Mouse (Mus musculus): ENCODE measurements at regions not wholly inside any gene's neighbourhood (a gene's known extent, or its start where the extent isn't known, plus 50 kb on each side); places are given as distances from the start of the nearest gene placed in this dataset.

DNA sequence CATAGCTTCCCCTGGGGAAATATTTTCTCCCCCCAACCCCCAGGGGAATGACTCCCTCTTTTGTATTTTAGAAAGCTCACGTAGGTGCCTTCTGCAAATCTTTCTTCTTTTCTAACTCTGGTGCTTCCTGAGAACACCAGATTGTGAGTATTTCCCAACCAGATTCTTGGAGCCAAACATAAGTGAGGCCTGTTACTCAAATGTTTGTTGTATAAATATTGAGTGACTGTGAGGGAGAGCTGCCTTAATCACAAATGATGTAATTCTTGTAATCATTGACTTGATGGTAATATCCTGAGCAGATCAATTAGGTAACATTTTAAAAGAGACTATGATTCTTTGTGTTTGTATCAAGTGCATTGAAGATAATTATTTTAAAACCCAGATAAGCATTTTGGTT, 137.1 kb upstream of the Marcks start:
- peak; percentile 36; the same call in 1 of the 2 replicates for ATAC-seq (ENCODE audit: insufficient read depth)

DNA sequence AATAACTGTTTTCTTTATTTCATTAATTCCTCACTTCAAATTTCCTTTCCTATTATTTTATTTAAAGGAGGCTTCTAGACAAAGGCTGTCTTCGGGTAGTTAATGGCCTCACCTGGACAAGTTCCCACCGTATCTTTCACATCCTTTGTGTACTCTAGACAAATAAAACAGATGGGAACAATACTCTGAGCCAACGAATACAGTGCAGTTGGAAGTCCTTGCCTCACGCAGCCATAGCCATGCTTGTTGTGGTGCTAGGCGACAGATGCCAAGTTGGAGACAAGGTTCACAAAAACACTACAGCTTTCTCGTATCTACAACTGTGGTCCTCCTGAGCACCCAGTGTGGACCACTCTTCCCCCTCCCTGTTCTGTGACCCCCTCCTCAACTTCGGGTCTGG, 136.6 kb upstream of the Marcks start:
- H3K27ac ChIP-seq, result no peak overlapping the region
- 59% methylated on average over 7 of the region's 7 CpGs for WGBS (ENCODE audit: insufficient replicate concordance)
- ATAC-seq (ENCODE audit: insufficient read depth), result no peak

More for the DNA sequence above, 137.1 kb upstream of the Marcks start:
- no peak overlapping the region for H3K9ac ChIP-seq (replicated peaks)
- no peak for TF ChIP-seq EP300 (IDR thresholded peaks at IDR 0.05; ENCODE audit: low read depth)
- no peak for TF ChIP-seq CTCF (IDR thresholded peaks at IDR 0.05; ENCODE audit: low read depth)
- no peaks in the 10 kb centered on the region for H3K36me3 ChIP-seq (replicated peaks; ENCODE audit: control insufficient read depth, insufficient read depth, low read depth)
- H3K4me2 ChIP-seq (ENCODE audit: low read depth), result no peak overlapping the region
- no peak overlapping the region for H3K27ac ChIP-seq
- DNase-seq (ENCODE audit: low read depth in 3 of 3, low spot score in 3 of 3), result no peak
- H3K9me3 ChIP-seq (ENCODE audit: control insufficient read depth, low read length), result no peaks in the 10 kb centered on the region
- H3K4me3 ChIP-seq (ENCODE audit: insufficient read depth in 1 of 2, low read depth in 2 of 2, low read length in 2 of 2), result no peak overlapping the region
- whole genome bisulfite sequencing (ENCODE audit: insufficient replicate concordance), result 61% methylated on average over 1 of the region's 1 CpGs
- H3K4me1 ChIP-seq (replicated peaks; ENCODE audit: control insufficient read depth in 2 of 2, insufficient read depth in 2 of 2, low read length in 1 of 2), result peaks cover 6 to 18% of the 10 kb centered on the region in 2 experiments
- H3K27me3 ChIP-seq (ENCODE audit: control insufficient read depth, insufficient read depth, low read length), result no peaks in the 10 kb centered on the region

DNA sequence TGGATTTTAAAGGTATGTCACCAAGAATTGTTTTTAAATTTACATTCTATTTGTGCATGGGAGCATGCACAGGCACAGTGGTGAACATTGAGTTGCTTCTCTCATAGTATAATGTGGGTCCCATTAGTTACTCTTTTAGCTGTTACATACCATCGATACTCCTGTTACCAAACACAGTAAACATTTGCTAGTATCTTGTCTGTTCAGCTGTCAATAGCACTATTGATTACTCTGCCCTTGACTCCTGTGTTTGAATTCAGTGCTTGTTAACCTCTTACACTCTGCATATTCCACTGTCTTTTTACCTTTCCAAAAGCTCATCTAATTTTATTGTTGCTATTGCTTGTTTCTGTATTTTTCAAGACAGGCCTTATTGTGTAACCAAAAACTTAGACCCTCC, 133.2 kb upstream of the Marcks start:
- WGBS (ENCODE audit: insufficient replicate concordance), result 55% methylated on average over 1 of the region's 1 CpGs
- Histone ChIP-seq H3K9ac (replicated peaks) (no peak overlapping the region), H3K9me3 (ENCODE audit: control insufficient read depth, low read length) (no peaks in the 10 kb centered on the region), H3K4me1 (replicated peaks; ENCODE audit: control insufficient read depth in 2 of 2, insufficient read depth in 2 of 2, low read length in 1 of 2) (peaks cover 0 to 6% of the 10 kb centered on the region in 2 experiments; a peak in 2 of 4 replicates), H3K4me2 (ENCODE audit: low read depth) (no peak overlapping the region), H3K36me3 (replicated peaks; ENCODE audit: control insufficient read depth, insufficient read depth, low read depth) (no peaks in the 10 kb centered on the region), H3K27me3 (ENCODE audit: control insufficient read depth, insufficient read depth, low read length) (no peaks in the 10 kb centered on the region), H3K27ac (no peak overlapping the region), H3K4me3 (ENCODE audit: insufficient read depth in 1 of 2, low read depth in 2 of 2, low read length in 2 of 2) (no peak overlapping the region)
- DNase-seq (ENCODE audit: low read depth in 3 of 3, low spot score in 3 of 3) (no peak), ATAC-seq (ENCODE audit: insufficient read depth) (peak; percentile 36; the same call in 1 of the 2 replicates)
- no peak for TF ChIP-seq EP300 (IDR thresholded peaks at IDR 0.05; ENCODE audit: low read depth)
- TF ChIP-seq CTCF (IDR thresholded peaks at IDR 0.05; ENCODE audit: low read depth), result no peak

More for the DNA sequence above, 136.6 kb upstream of the Marcks start:
- TF ChIP-seq CTCF (IDR thresholded peaks at IDR 0.05; ENCODE audit: low read depth), result no peak
- TF ChIP-seq EP300 (IDR thresholded peaks at IDR 0.05; ENCODE audit: low read depth), result no peak
- no peak for DNase-seq (ENCODE audit: low read depth in 3 of 3, low spot score in 3 of 3)
- Histone ChIP-seq H3K36me3 (replicated peaks; ENCODE audit: control insufficient read depth, insufficient read depth, low read depth) (no peaks in the 10 kb centered on the region), H3K9ac (replicated peaks) (no peak overlapping the region), H3K4me3 (ENCODE audit: insufficient read depth in 1 of 2, low read depth in 2 of 2, low read length in 2 of 2) (no peak overlapping the region), H3K9me3 (ENCODE audit: control insufficient read depth, low read length) (no peaks in the 10 kb centered on the region), H3K4me2 (ENCODE audit: low read depth) (no peak overlapping the region), H3K4me1 (replicated peaks; ENCODE audit: control insufficient read depth in 2 of 2, insufficient read depth in 2 of 2, low read length in 1 of 2) (peaks cover 6 to 16% of the 10 kb centered on the region in 2 experiments), H3K27me3 (ENCODE audit: control insufficient read depth, insufficient read depth, low read length) (no peaks in the 10 kb centered on the region)

- no peak overlapping the region for H3K4me2 ChIP-seq (ENCODE audit: low read depth)
- WGBS (ENCODE audit: insufficient replicate concordance), result 73% methylated on average over 10 of the region's 10 CpGs
- DNase-seq (ENCODE audit: low read depth in 3 of 3, low spot score in 3 of 3) (no peak), ATAC-seq (ENCODE audit: insufficient read depth) (no peak)
- H3K4me3 ChIP-seq (ENCODE audit: insufficient read depth in 1 of 2, low read depth in 2 of 2, low read length in 2 of 2), result no peak overlapping the region
- H3K4me1 ChIP-seq (replicated peaks; ENCODE audit: control insufficient read depth in 2 of 2, insufficient read depth in 2 of 2, low read length in 1 of 2), result peaks cover 0 to 6% of the 10 kb centered on the region in 2 experiments; a peak in 1 of 4 replicates
- no peak for TF ChIP-seq CTCF (IDR thresholded peaks at IDR 0.05; ENCODE audit: low read depth)
- TF ChIP-seq EP300 (IDR thresholded peaks at IDR 0.05; ENCODE audit: low read depth), result no peak
- H3K36me3 ChIP-seq (replicated peaks; ENCODE audit: control insufficient read depth, insufficient read depth, low read depth), result no peaks in the 10 kb centered on the region
- H3K27me3 ChIP-seq (ENCODE audit: control insufficient read depth, insufficient read depth, low read length), result no peaks in the 10 kb centered on the region
- no peak overlapping the region for H3K27ac ChIP-seq
- H3K9me3 ChIP-seq (ENCODE audit: control insufficient read depth, low read length), result no peaks in the 10 kb centered on the region
- no peak overlapping the region for H3K9ac ChIP-seq (replicated peaks)
These were observed 131.7 kb upstream of the Marcks start for GRCm38 (mm10) chr10:37270236-37271000.

GRCm38 (mm10) chr10:37266909-37267308, 128.2 kb upstream of the Marcks start:
- H3K9ac ChIP-seq (replicated peaks), result no peak overlapping the region
- ATAC-seq (ENCODE audit: insufficient read depth) (no peak), DNase-seq (ENCODE audit: low read depth in 3 of 3, low spot score in 3 of 3) (no peak)
- 42% methylated on average over 1 of the region's 1 CpGs for WGBS (ENCODE audit: insufficient replicate concordance)
- no peaks in the 10 kb centered on the region for H3K36me3 ChIP-seq (replicated peaks; ENCODE audit: control insufficient read depth, insufficient read depth, low read depth)
- no peaks in the 10 kb centered on the region for H3K27me3 ChIP-seq (ENCODE audit: control insufficient read depth, insufficient read depth, low read length)
- 0 out of 4 replicates have a peak, but pooled peaks cover 0 to 4% of the 10 kb centered on the region in 2 experiments for H3K4me1 ChIP-seq (replicated peaks; ENCODE audit: control insufficient read depth in 2 of 2, insufficient read depth in 2 of 2, low read length in 1 of 2)
- TF ChIP-seq EP300 (IDR thresholded peaks at IDR 0.05; ENCODE audit: low read depth), result no peak
- no peak for TF ChIP-seq CTCF (IDR thresholded peaks at IDR 0.05; ENCODE audit: low read depth)
- H3K4me2 ChIP-seq (ENCODE audit: low read depth), result no peak overlapping the region
- H3K27ac ChIP-seq, result no peak overlapping the region
- H3K4me3 ChIP-seq (ENCODE audit: insufficient read depth in 1 of 2, low read depth in 2 of 2, low read length in 2 of 2), result no peak overlapping the region
- no peaks in the 10 kb centered on the region for H3K9me3 ChIP-seq (ENCODE audit: control insufficient read depth, low read length)
